Mouse (Mus musculus) liver, embryonic 16.5 days (tissue): ENCODE measurements around the gene Hexdc. TPM values are rescaled to one million over a fixed set of nuclear protein-coding genes. Genes with fewer than 3 reads are reported as not detected.

Source experiments
- ATAC-seq: fragments of 200-750 bp; cut with Nextera tagmentation; 2 replicates; pipeline ENCODE4 v1.8.0; 2017; ENCODE audit warnings: low read depth, mild to moderate bottlenecking, moderate number of reproducible peaks, moderate library complexity
- H3K27ac ChIP-seq: fragments of 300-500 bp; sonication (generic); 2 replicates; pipeline ENCODE4 v1.5.1; 2014; ENCODE audit warnings: mild to moderate bottlenecking, low read length
- H3K27me3 ChIP-seq: fragments of 300-500 bp; sonication (generic); 2 replicates; pipeline ENCODE4 v1.6.1; 2014; ENCODE audit warnings: low read depth, low read length, mixed read lengths; ENCODE audit not compliant: control insufficient read depth, insufficient read depth
- H3K36me3 ChIP-seq: fragments of 300-500 bp; sonication (generic); 2 replicates; pipeline ENCODE4 v1.6.1; 2014; ENCODE audit warnings: mild to moderate bottlenecking; ENCODE audit not compliant: control insufficient read depth, insufficient read depth
- H3K4me1 ChIP-seq: fragments of 300-500 bp; sonication (generic); 2 replicates; pipeline ENCODE4 v1.6.1; 2014; ENCODE audit warnings: low read depth, low read length, mixed read lengths; ENCODE audit not compliant: control insufficient read depth
- H3K4me2 ChIP-seq: fragments of 300-500 bp; sonication (generic); 2 replicates; pipeline ENCODE4 v1.6.1; 2014; ENCODE audit warnings: low read depth, low read length, mixed read lengths
- H3K4me3 ChIP-seq: fragments of 300-500 bp; sonication (generic); 2 replicates; pipeline ENCODE4 v1.5.1; 2014; ENCODE audit warnings: low read depth, mild to moderate bottlenecking, low read length
- H3K9ac ChIP-seq: fragments of 300-500 bp; sonication (generic); 2 replicates; pipeline ENCODE4 v1.6.1; 2014; ENCODE audit warnings: low read depth, low read length
- H3K9me3 ChIP-seq: fragments of 300-500 bp; sonication (generic); replicated peaks from 2 replicates; pipeline ENCODE4 v1.6.1; 2016; ENCODE audit warnings: low read length; ENCODE audit not compliant: control insufficient read depth
- WGBS: fragments of 180-500 bp; shearing (Covaris S2); extraction: QIAGEN DNeasy Blood & Tissue Kit; methylation state at CpG from one replicate; pipeline ENCODE4 v1.1.7; 2014; ENCODE audit not compliant: insufficient replicate concordance; 5-methylcytosine and 5-hydroxymethylcytosine counted together
- polyA plus RNA-seq: library from polyadenylated mRNA; unstranded; fragments of >200 nt; fragmentation: Nextera tagmentation; extraction: Ambion mirVana; gene quantifications from 2 replicates; pipeline ENCODE4 v1.2.1, GENCODE M21; 2015

Hexdc gene
- polyA plus RNA-seq, 1 experiment from 2014 or later = 2.9 TPM

DNA sequence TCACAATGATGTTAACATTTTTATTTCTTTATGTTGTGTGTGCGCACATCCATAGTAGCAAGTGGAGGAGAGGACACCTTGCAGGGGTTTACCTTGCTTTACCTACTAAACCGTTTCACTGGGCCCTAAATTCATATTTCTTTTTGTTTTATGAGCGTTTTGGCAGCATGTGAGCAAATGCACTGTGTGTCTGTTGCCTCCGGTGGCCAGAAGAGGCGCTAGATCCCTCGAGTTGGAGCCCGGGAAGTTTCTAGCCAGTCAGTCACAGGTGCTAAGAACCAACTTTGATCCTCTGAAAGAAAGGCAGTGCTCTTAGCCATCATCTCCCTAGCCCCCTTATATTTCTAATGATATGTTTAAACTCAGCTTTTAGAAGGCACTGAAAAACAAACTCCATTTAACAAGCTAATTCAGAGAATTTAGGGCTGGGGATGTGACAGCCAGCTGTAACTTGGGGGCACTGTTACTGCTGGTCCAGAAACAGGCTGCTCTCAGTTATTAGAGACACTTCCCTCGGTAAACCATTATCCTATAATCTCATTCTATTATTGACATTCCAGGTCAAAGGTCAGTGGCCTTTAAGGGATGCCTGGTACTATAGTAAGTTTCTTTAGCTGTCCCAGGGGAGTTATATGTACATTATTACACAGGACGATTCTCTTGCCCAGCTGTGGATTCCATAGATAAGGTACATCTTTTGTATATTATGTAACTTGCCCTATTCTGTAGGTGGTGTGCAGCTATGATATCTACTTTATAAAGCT is 31.4 kb downstream of the Hexdc start:
- Histone ChIP-seq H3K27me3 (no peaks in the 10 kb centered on the region), H3K9me3 (no peaks in the 10 kb centered on the region), H3K4me2 (peak overlapping the region; percentile 81), H3K27ac (peak overlapping the region; percentile 99), H3K9ac (peak overlapping the region; percentile 87), H3K4me3 (peak overlapping the region; percentile 74), H3K4me1 (peaks cover 38% of the 10 kb centered on the region), H3K36me3 (peaks cover 7% of the 10 kb centered on the region)
- ATAC-seq = no peak
- WGBS = 18% methylated on average over 9 of the region's 9 CpGs

DNA sequence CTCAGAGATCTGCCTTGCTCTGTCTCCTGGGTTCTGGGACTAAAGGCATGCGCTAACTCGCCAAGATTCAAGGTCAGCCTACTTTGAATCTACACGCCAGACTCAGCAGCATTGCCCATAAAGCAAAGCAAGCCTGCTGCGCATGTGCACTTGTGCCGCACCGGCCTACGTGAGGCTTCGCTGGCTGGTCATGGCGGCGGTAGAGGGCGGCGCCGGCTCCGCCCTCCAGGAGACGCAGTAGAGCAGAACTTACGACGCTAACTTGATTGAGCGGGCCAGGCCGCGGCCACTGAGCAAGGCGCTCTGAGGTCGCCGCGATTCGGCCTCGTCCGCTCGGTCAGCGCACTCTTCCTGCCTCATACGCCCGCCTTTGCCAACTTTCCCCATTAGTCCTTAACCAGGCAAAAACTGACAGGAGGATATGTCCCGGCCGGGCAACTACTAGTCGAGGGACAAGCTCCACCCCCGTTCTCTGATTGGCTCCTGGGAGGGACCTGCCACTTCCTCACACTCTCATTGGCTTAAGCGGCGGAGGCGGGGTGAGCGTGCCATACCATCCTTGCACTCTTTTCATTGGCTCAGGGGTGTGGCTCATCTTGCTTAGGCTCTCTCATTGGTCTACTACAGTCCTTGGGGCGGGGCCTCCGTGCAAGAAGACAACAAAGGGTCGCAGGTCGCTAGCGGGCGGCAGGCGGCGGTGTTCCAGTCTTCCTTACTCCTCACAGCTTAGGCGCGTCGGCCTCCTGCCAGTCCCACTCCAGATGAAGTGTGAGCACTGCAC is 32.5 kb downstream of the Hexdc start, which contains the start of gene Narf:
Gene Narf, plus strand, starts transcription at position 690 of the 781 bp plus-strand sequence.
- Histone ChIP-seq H3K27ac (peak within 1 kb of the TSS; percentile 99), H3K4me1 (peaks cover 39% of the 10 kb centered on the region), H3K36me3 (peaks cover 14% of the 10 kb centered on the region), H3K27me3 (no peaks in the 10 kb centered on the region), H3K9me3 (no peaks in the 10 kb centered on the region), H3K4me3 (peak within 1 kb of the TSS; percentile 74), H3K9ac (peak within 1 kb of the TSS; percentile 87), H3K4me2 (peak within 1 kb of the TSS; percentile 81)
- under 1% methylated on average over 50 of the region's 50 CpGs for WGBS
- peak; percentile 96 for ATAC-seq

DNA sequence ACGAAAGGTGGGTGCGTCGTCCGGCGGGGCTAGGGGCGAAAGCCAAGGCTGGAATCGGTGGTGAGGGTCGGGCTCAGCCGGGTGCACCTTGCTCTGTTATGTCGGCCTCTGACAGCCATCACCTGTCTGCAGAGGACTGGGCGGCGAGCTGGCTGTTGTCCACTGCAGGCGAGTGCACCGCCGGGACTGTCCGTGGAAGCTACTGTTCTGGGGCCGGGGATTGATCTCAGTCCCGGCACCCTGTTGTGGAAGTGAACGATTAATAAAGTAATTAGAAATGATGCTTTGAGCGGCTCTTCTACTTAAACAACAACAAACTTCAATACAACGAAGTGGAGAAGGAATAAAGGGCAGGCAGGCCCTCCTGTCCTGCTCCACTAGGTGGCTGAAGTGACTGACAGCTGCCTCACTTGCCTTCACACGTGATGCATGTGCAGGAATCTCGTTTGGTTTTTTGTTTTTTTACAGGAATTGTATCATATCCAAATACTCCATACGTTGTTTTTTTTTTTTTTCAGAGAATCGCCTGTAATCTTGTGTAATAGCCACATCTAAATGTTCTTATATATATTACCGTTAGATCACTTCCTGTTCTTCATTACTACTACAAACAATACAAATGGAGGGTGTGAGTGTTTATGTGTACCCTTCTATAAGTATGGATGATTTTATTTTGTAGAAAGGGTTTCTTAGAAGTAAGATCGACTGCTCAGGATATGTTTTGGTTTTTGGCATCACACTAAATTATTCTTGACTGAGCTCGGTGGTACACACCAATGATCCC is 33.3 kb downstream of the Hexdc start:
- Histone ChIP-seq H3K9ac (peak overlapping the region; percentile 78), H3K4me2 (peak overlapping the region; percentile 78), H3K27me3 (no peaks in the 10 kb centered on the region), H3K9me3 (no peaks in the 10 kb centered on the region), H3K27ac (peak overlapping the region; percentile 97), H3K36me3 (peaks cover 22% of the 10 kb centered on the region), H3K4me3 (peak overlapping the region; percentile 74), H3K4me1 (peaks cover 39% of the 10 kb centered on the region)
- ATAC-seq = peak; percentile 2
- 2% methylated on average over 28 of the region's 28 CpGs for WGBS

DNA sequence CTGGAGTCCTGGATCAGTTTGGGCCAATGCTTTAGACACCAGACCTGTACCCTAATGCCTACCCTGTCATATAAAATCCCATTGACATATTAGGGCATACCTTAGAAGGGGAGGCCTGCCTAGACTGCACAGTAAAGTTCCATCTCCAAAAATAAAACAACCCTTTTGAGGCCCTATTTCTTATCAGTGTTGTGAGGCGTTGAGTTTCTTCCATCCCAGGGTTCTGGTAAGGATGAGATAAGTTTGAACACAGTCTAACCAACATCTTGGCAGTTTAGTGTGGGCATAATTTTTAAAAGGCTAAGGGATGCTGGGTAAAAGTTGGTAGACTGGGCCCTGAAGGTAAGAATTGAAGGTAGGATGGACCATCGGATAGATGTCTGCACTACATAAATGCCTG is 35.4 kb downstream of the Hexdc start:
- H3K4me2 ChIP-seq = peak overlapping the region; percentile 78

DNA sequence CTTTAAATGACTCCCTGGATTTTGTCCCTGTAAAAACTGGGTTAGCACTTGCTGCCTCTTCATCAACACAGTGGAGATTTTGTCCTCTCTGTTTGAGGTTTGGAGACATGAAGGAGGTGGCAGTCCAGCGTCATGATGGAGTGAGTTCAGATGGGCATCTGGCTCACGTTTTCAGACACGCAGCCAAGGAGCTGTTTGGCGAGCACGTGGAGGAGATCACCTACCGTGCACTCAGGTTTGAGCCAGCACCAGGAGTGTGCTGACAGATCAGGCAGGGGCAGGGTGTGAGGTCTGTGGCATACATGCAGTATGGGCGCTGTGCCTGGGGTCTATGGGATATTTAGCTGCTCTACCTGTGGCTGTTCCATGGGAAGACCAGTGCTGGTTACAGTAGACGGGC is 46.0 kb downstream of the Hexdc start:
- H3K9ac ChIP-seq = no peak overlapping the region
- no peak overlapping the region for H3K4me3 ChIP-seq
- no peak for ATAC-seq
- no peak overlapping the region for H3K27ac ChIP-seq
- no peaks in the 10 kb centered on the region for H3K27me3 ChIP-seq
- peaks cover 99% of the 10 kb centered on the region for H3K36me3 ChIP-seq
- H3K9me3 ChIP-seq = no peaks in the 10 kb centered on the region
- no peaks in the 10 kb centered on the region for H3K4me1 ChIP-seq
- 92% methylated on average over 8 of the region's 8 CpGs for WGBS
- H3K4me2 ChIP-seq = no peak overlapping the region

More for the DNA sequence above, 35.4 kb downstream of the Hexdc start:
- Histone ChIP-seq H3K36me3 (peaks cover 42% of the 10 kb centered on the region), H3K27ac (peak overlapping the region; percentile 96), H3K4me1 (peaks cover 29% of the 10 kb centered on the region), H3K27me3 (no peaks in the 10 kb centered on the region), H3K9ac (peak overlapping the region; percentile 78), H3K9me3 (no peaks in the 10 kb centered on the region), H3K4me3 (peak overlapping the region; percentile 74)
- 21% methylated on average over 2 of the region's 2 CpGs for WGBS
- peak; percentile 33 for ATAC-seq

DNA sequence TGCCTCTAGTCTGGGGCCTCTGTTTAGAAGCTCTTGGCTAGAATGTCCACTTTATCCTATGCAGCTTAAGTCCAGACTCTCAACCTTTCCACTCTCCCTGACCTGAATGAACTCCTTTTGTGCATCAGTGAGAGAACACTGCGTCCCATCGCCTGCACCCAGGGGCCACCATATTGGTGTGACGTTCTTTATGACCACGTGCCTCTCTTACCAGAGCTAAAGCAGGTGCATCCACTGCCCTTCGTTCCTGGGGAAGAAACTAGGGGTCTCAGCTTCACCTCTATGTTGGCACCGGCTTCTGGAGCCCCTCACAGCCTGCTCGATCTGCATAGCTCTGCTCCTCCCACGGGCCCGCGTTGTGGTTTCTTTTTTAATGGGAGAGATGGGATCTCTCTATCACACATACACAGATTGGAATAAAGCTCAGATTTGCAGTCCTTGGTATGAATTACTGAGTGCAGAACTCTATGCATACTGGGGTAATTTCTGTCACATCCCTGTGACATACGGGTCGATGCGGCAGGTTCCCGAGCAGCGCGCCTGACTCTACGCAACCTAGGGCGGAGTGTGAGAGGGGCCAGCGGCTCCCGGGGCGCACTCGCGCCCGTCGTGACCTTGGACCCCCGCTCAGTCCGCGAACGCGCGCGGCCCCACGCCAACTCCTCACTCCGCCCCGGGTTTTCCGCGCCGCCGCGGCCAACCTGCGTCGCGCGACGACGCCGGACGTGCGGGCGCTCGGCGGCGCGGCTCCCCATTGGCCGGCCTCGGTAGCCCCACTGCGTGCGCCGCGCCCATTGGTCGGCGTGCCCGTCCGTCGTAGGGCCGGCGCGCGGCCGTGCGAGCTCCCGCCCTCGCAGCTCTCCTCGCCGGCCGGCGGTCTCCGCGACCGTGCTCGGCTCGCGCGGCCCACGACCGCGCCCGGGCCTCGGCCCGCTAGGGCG is 55.2 kb downstream of the Hexdc start, which contains the start of gene Foxk2:
Gene Foxk2, plus strand, starts transcription at position 831 of the 941 bp plus-strand sequence.
- H3K27me3 ChIP-seq = no peaks in the 10 kb centered on the region
- H3K4me1 ChIP-seq = peaks cover 25% of the 10 kb centered on the region
- ATAC-seq = peak; percentile 98
- peak within 1 kb of the TSS; percentile 95 for H3K4me3 ChIP-seq
- under 1% methylated on average over 91 of the region's 91 CpGs for WGBS
- peak within 1 kb of the TSS; percentile 83 for H3K27ac ChIP-seq
- peak within 1 kb of the TSS; percentile 90 for H3K4me2 ChIP-seq
- H3K9ac ChIP-seq = peak within 1 kb of the TSS; percentile 96
- no peaks in the 10 kb centered on the region for H3K9me3 ChIP-seq
- H3K36me3 ChIP-seq = peaks cover 32% of the 10 kb centered on the region

DNA sequence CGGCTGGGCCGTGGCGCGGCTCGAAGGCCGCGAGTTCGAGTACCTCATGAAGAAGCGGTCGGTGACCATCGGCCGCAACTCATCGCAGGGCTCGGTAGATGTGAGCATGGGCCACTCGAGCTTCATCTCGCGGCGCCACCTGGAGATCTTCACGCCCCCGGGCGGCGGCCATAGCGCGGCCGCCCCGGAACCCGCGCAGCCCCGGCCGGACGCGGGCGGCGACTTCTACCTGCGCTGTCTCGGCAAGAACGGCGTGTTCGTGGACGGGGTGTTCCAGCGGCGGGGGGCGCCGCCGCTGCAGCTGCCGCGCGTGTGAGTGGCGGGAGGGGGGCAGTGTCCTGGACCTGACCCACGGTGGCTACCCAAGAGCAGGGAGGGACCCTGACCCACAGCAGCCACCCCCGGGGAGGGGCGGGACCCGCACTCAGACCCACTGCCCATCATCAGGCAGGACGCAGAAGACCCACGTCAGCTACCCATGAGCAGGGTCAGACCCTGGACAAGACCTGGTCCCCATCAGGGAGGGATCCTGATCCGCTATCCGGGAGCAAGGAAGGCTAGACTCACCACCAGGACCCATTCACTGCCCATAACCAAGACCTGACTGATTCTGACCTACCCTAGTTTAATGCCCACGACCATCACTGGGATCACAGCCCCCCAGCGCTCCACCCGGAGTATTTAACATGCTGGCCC is 56.1 kb downstream of the Hexdc start:
- Histone ChIP-seq H3K27ac (peak overlapping the region; percentile 82), H3K4me2 (peak overlapping the region; percentile 88), H3K36me3 (peaks cover 24% of the 10 kb centered on the region)

More for the DNA sequence above, 56.1 kb downstream of the Hexdc start:
- Histone ChIP-seq H3K4me1 (peaks cover 25% of the 10 kb centered on the region), H3K27me3 (no peaks in the 10 kb centered on the region), H3K4me3 (peak overlapping the region; percentile 95), H3K9ac (peak overlapping the region; percentile 96), H3K9me3 (no peaks in the 10 kb centered on the region)
- peak; percentile 38 for ATAC-seq
- under 1% methylated on average over 60 of the region's 60 CpGs for WGBS
